Mouse (Mus musculus) erythroid progenitor cell, adult 5-6 weeks (primary cell): ENCODE data around the gene Cadm4. TPM values are rescaled to one million over a fixed set of nuclear protein-coding genes. Genes with fewer than 3 reads are reported as not detected.

Experiments used
- total RNA-seq, 2 experiments: library from RNA; stranded (forward) in 1 of 2; stranded (reverse) in 1 of 2; fragments of 150-400 nt in 1 of 2; fragments of 186-747, 209-891 nt in 1 of 2; gene quantifications; 2 replicates each; pipeline versions ENCODE4 v1.2.3 to v1.2.4; 2015 to 2017; ENCODE audit warnings: low replicate concordance in 2 of 2

Cadm4 gene
- total RNA-seq, 2 experiments from 2014 or later = not detected

Other genes with a start within 250 kb of the Cadm4 start
- 1.3 TPM in 1 of 2 replicates, not detected in the other for gene Zfp109, start 244.5 kb upstream of the Cadm4 start, total RNA-seq (2015; ENCODE audit: low replicate concordance)
- 1.3 TPM in 1 of 2 replicates, not detected in the other for gene Zfp109, start 244.5 kb upstream of the Cadm4 start, total RNA-seq (2017; ENCODE audit: low replicate concordance)
- not detected in 2 replicates for gene Zfp108, start 227.2 kb upstream of the Cadm4 start, total RNA-seq (2015; ENCODE audit: low replicate concordance)
- gene Zfp108, start 227.2 kb upstream of the Cadm4 start, total RNA-seq (2017; ENCODE audit: low replicate concordance) = not detected in 2 replicates
- gene Zfp93, start 211.6 kb upstream of the Cadm4 start, total RNA-seq (2015; ENCODE audit: low replicate concordance) = not detected in 2 replicates
- 0.39 and 0.83 TPM in 2 replicates for gene Zfp93, start 211.6 kb upstream of the Cadm4 start, total RNA-seq (2017; ENCODE audit: low replicate concordance)
- gene Zfp61, start 180.8 kb upstream of the Cadm4 start, total RNA-seq (2015; ENCODE audit: low replicate concordance) = 1.1 and 2.5 TPM in 2 replicates
- gene Zfp61, start 180.8 kb upstream of the Cadm4 start, total RNA-seq (2017; ENCODE audit: low replicate concordance) = 1.8 TPM in 1 of 2 replicates, not detected in the other
- 0.72 TPM in 1 of 2 replicates, not detected in the other for gene Zfp94, start 165.4 kb upstream of the Cadm4 start, total RNA-seq (2015; ENCODE audit: low replicate concordance)
- gene Zfp94, start 165.4 kb upstream of the Cadm4 start, total RNA-seq (2017; ENCODE audit: low replicate concordance) = 0.39 TPM in 1 of 2 replicates, not detected in the other
- gene Tescl, start 148.1 kb upstream of the Cadm4 start, total RNA-seq (2015; ENCODE audit: low replicate concordance) = not detected in 2 replicates
- gene Tescl, start 148.1 kb upstream of the Cadm4 start, total RNA-seq (2017; ENCODE audit: low replicate concordance) = not detected in 2 replicates
- gene Lypd5, start 132.8 kb upstream of the Cadm4 start, total RNA-seq (2015; ENCODE audit: low replicate concordance) = not detected in 2 replicates
- not detected in 2 replicates for gene Lypd5, start 132.8 kb upstream of the Cadm4 start, total RNA-seq (2017; ENCODE audit: low replicate concordance)
- gene Kcnn4, start 111.8 kb upstream of the Cadm4 start, total RNA-seq (2015; ENCODE audit: low replicate concordance) = 237 and 287 TPM in 2 replicates
- gene Kcnn4, start 111.8 kb upstream of the Cadm4 start, total RNA-seq (2017; ENCODE audit: low replicate concordance) = 417 and 443 TPM in 2 replicates
- gene Smg9, start 82.4 kb upstream of the Cadm4 start, total RNA-seq (2015; ENCODE audit: low replicate concordance) = 33.9 and 52.0 TPM in 2 replicates
- 25.2 and 42.7 TPM in 2 replicates for gene Smg9, start 82.4 kb upstream of the Cadm4 start, total RNA-seq (2017; ENCODE audit: low replicate concordance)
- gene Irgc1, start 29.7 kb upstream of the Cadm4 start, total RNA-seq (2015; ENCODE audit: low replicate concordance) = not detected in 2 replicates
- gene Irgc1, start 29.7 kb upstream of the Cadm4 start, total RNA-seq (2017; ENCODE audit: low replicate concordance) = not detected in 2 replicates
- 2.9 and 6.1 TPM in 2 replicates for gene Plaur, start 19.5 kb upstream of the Cadm4 start, total RNA-seq (2015; ENCODE audit: low replicate concordance)
- gene Plaur, start 19.5 kb upstream of the Cadm4 start, total RNA-seq (2017; ENCODE audit: low replicate concordance) = 1.1 and 7.2 TPM in 2 replicates
- 0.84 TPM in 1 of 2 replicates, not detected in the other for gene Zfp428, start 25.0 kb downstream of the Cadm4 start, total RNA-seq (2015; ENCODE audit: low replicate concordance)
- 2.0 TPM in 1 of 2 replicates, not detected in the other for gene Zfp428, start 25.0 kb downstream of the Cadm4 start, total RNA-seq (2017; ENCODE audit: low replicate concordance)
- gene AC161166.1, start 30.4 kb downstream of the Cadm4 start, total RNA-seq (2015; ENCODE audit: low replicate concordance) = not detected in 2 replicates
- gene AC161166.1, start 30.4 kb downstream of the Cadm4 start, total RNA-seq (2017; ENCODE audit: low replicate concordance) = not detected in 2 replicates
- gene Irgq, start 48.7 kb downstream of the Cadm4 start, total RNA-seq (2015; ENCODE audit: low replicate concordance) = 1.1 and 1.3 TPM in 2 replicates
- gene Irgq, start 48.7 kb downstream of the Cadm4 start, total RNA-seq (2017; ENCODE audit: low replicate concordance) = 0.90 and 2.8 TPM in 2 replicates
- not detected in 2 replicates for gene Pinlyp, start 64.1 kb downstream of the Cadm4 start, total RNA-seq (2015; ENCODE audit: low replicate concordance)
- not detected in 2 replicates for gene Pinlyp, start 64.1 kb downstream of the Cadm4 start, total RNA-seq (2017; ENCODE audit: low replicate concordance)
- gene Xrcc1, start 64.3 kb downstream of the Cadm4 start, total RNA-seq (2015; ENCODE audit: low replicate concordance) = 37.1 and 39.4 TPM in 2 replicates
- 36.7 and 62.5 TPM in 2 replicates for gene Xrcc1, start 64.3 kb downstream of the Cadm4 start, total RNA-seq (2017; ENCODE audit: low replicate concordance)
- gene Ethe1, start 105.5 kb downstream of the Cadm4 start, total RNA-seq (2015; ENCODE audit: low replicate concordance) = 11.2 and 11.3 TPM in 2 replicates
- gene Ethe1, start 105.5 kb downstream of the Cadm4 start, total RNA-seq (2017; ENCODE audit: low replicate concordance) = 6.8 and 9.2 TPM in 2 replicates
- not detected in 2 replicates for gene Zfp575, start 105.6 kb downstream of the Cadm4 start, total RNA-seq (2015; ENCODE audit: low replicate concordance)
- 0.26 TPM in 1 of 2 replicates, not detected in the other for gene Zfp575, start 105.6 kb downstream of the Cadm4 start, total RNA-seq (2017; ENCODE audit: low replicate concordance)
- not detected in 2 replicates for gene Phldb3, start 128.7 kb downstream of the Cadm4 start, total RNA-seq (2015; ENCODE audit: low replicate concordance)
- 0.64 and 7.0 TPM in 2 replicates for gene Phldb3, start 128.7 kb downstream of the Cadm4 start, total RNA-seq (2017; ENCODE audit: low replicate concordance)
- not detected in 2 replicates for gene Lypd3, start 154.5 kb downstream of the Cadm4 start, total RNA-seq (2015; ENCODE audit: low replicate concordance)
- not detected in 2 replicates for gene Lypd3, start 154.5 kb downstream of the Cadm4 start, total RNA-seq (2017; ENCODE audit: low replicate concordance)
- not detected in 2 replicates for gene Tex101, start 194.7 kb downstream of the Cadm4 start, total RNA-seq (2015; ENCODE audit: low replicate concordance)
- not detected in 2 replicates for gene Tex101, start 194.7 kb downstream of the Cadm4 start, total RNA-seq (2017; ENCODE audit: low replicate concordance)
- not detected in 2 replicates for gene BC049730, start 227.2 kb downstream of the Cadm4 start, total RNA-seq (2015; ENCODE audit: low replicate concordance)
- gene BC049730, start 227.2 kb downstream of the Cadm4 start, total RNA-seq (2017; ENCODE audit: low replicate concordance) = not detected in 2 replicates
- not detected in 2 replicates for gene Gm4763, start 244.9 kb downstream of the Cadm4 start, total RNA-seq (2015; ENCODE audit: low replicate concordance)
- gene Gm4763, start 244.9 kb downstream of the Cadm4 start, total RNA-seq (2017; ENCODE audit: low replicate concordance) = not detected in 2 replicates